Mouse (Mus musculus): ENCODE data around the gene Hist1h2bb. TPM values are rescaled to one million over a fixed set of nuclear protein-coding genes. Genes with fewer than 3 reads are reported as not detected.
"Not testable (repeated sequence)": the region's sequence is repeated elsewhere in the genome, so short reads cannot be mapped to it uniquely, and the experiment has no call there.

Hist1h2bb gene
- polyA plus RNA-seq, 1 experiment = 160 TPM

- WGBS = 2% methylated on average over 34 of the region's 34 CpGs
- peaks cover 9% of the 10 kb centered on the region for H3K4me1 ChIP-seq (replicated peaks; ENCODE audit: control insufficient read depth, insufficient read depth, low read length)
- peak within 1 kb of the TSS; percentile 94 for H3K27ac ChIP-seq (ENCODE audit: control insufficient read depth, insufficient read depth, low read length)
- peak within 1 kb of the TSS; percentile 74 for H3K4me3 ChIP-seq (ENCODE audit: control insufficient read depth, insufficient read depth, low read length)
- TF ChIP-seq POLR2A (IDR thresholded peaks at IDR 0.05; ENCODE audit: control insufficient read depth, extremely low read depth, insufficient read depth, low read length, poor library complexity) (peak; percentile 89; the same call in 1 of the 2 replicates), CTCF (IDR thresholded peaks at IDR 0.05; ENCODE audit: borderline replicate concordance, control insufficient read depth, extremely low read depth, insufficient read depth, low read length, poor library complexity) (no peak)
- H3K27me3 ChIP-seq (ENCODE audit: control insufficient read depth, insufficient read depth, low read length) = no peaks in the 10 kb centered on the region
- no peaks in the 10 kb centered on the region for H3K36me3 ChIP-seq (ENCODE audit: control insufficient read depth, insufficient read depth, low read length)
- DNase-seq = peak; percentile 87
These were observed 17.2 kb downstream of the Hist1h2bb start, which contains the start of gene Hist1h1a for GRCm38 (mm10) chr13:23763586-23764323. TSS of gene Hist1h1a (plus strand) at chr13:23763666.

DNA sequence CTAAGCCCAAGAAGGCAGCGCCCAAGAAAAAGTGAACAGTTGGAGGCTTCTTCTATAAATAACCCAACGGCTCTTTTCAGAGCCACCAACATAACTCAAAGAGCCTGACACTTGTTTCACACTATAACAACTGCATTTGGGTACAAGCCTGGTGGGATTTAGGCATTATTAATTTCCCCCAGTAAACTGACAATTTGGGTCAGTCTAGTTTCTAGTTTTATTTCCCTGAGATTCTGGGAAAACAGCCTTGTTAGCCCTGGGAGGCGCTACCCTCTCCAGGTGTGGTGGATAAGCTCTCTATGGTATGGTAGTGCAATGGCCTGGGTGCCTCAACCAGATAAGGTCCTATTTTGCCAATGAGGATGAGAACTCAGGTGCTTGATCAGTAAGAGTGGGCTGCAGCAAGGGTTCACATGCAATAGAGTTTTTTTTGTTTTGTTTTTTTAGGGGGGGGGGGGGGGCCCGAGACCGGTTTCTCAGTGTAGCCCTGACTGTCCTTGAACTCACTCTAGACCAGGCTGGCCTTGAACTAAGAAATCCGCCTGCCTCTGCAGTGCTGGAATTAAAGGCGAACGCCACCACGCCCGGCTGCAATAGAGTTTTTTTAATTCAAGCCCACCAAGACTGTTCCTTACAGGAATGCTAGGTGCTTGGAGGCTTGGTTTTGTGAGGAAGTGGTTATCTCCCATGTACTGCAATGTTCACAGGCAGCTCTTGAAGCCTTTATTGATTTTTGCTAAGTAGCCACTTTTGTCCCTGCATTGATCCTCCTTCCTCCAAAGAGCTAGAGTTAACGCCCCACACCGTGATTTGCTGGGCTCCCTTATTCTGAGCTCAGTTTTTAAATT is 18.0 kb downstream of the Hist1h2bb start:
- WGBS = 50% methylated on average over 12 of the region's 12 CpGs
- peak overlapping the region; percentile 94 for H3K27ac ChIP-seq (ENCODE audit: control insufficient read depth, insufficient read depth, low read length)

GRCm38 (mm10) chr13:23765172-23765513 is 18.6 kb downstream of the Hist1h2bb start:
- Histone ChIP-seq H3K4me1 (replicated peaks; ENCODE audit: control insufficient read depth, insufficient read depth, low read length) (peaks cover 9% of the 10 kb centered on the region), H3K27ac (ENCODE audit: control insufficient read depth, insufficient read depth, low read length) (no peak overlapping the region), H3K27me3 (ENCODE audit: control insufficient read depth, insufficient read depth, low read length) (no peaks in the 10 kb centered on the region), H3K36me3 (ENCODE audit: control insufficient read depth, insufficient read depth, low read length) (no peaks in the 10 kb centered on the region), H3K4me3 (ENCODE audit: control insufficient read depth, insufficient read depth, low read length) (no peak overlapping the region)
- no peak for DNase-seq
- no peak for TF ChIP-seq CTCF (IDR thresholded peaks at IDR 0.05; ENCODE audit: borderline replicate concordance, control insufficient read depth, extremely low read depth, insufficient read depth, low read length, poor library complexity)
- TF ChIP-seq POLR2A (IDR thresholded peaks at IDR 0.05; ENCODE audit: control insufficient read depth, extremely low read depth, insufficient read depth, low read length, poor library complexity) = no peak
- 50% methylated on average over 1 of the region's 1 CpGs for WGBS

More for the DNA sequence above, 18.0 kb downstream of the Hist1h2bb start:
- no peak for DNase-seq
- H3K36me3 ChIP-seq (ENCODE audit: control insufficient read depth, insufficient read depth, low read length) = no peaks in the 10 kb centered on the region
- peak overlapping the region; percentile 74 for H3K4me3 ChIP-seq (ENCODE audit: control insufficient read depth, insufficient read depth, low read length)
- H3K27me3 ChIP-seq (ENCODE audit: control insufficient read depth, insufficient read depth, low read length) = no peaks in the 10 kb centered on the region
- TF ChIP-seq CTCF (IDR thresholded peaks at IDR 0.05; ENCODE audit: borderline replicate concordance, control insufficient read depth, extremely low read depth, insufficient read depth, low read length, poor library complexity) (no peak), POLR2A (IDR thresholded peaks at IDR 0.05; ENCODE audit: control insufficient read depth, extremely low read depth, insufficient read depth, low read length, poor library complexity) (no peak)
- peaks cover 9% of the 10 kb centered on the region for H3K4me1 ChIP-seq (replicated peaks; ENCODE audit: control insufficient read depth, insufficient read depth, low read length)

GRCm38 (mm10) chr13:23766772-23767171 is 20.2 kb downstream of the Hist1h2bb start:
- no peak for DNase-seq
- no peak for TF ChIP-seq CTCF (IDR thresholded peaks at IDR 0.05; ENCODE audit: borderline replicate concordance, control insufficient read depth, extremely low read depth, insufficient read depth, low read length, poor library complexity)
- TF ChIP-seq POLR2A (IDR thresholded peaks at IDR 0.05; ENCODE audit: control insufficient read depth, extremely low read depth, insufficient read depth, low read length, poor library complexity) = no peak
- H3K4me3 ChIP-seq (ENCODE audit: control insufficient read depth, insufficient read depth, low read length) = no peak overlapping the region
- peaks cover 9% of the 10 kb centered on the region for H3K4me1 ChIP-seq (replicated peaks; ENCODE audit: control insufficient read depth, insufficient read depth, low read length)
- no peaks in the 10 kb centered on the region for H3K27me3 ChIP-seq (ENCODE audit: control insufficient read depth, insufficient read depth, low read length)
- H3K27ac ChIP-seq (ENCODE audit: control insufficient read depth, insufficient read depth, low read length) = no peak overlapping the region
- no peaks in the 10 kb centered on the region for H3K36me3 ChIP-seq (ENCODE audit: control insufficient read depth, insufficient read depth, low read length)

- WGBS = 19% methylated on average over 5 of the region's 5 CpGs
- Histone ChIP-seq H3K4me1 (replicated peaks; ENCODE audit: control insufficient read depth, insufficient read depth, low read length) (peaks cover 7% of the 10 kb centered on the region), H3K27ac (ENCODE audit: control insufficient read depth, insufficient read depth, low read length) (no peak overlapping the region), H3K4me3 (ENCODE audit: control insufficient read depth, insufficient read depth, low read length) (no peak overlapping the region), H3K27me3 (ENCODE audit: control insufficient read depth, insufficient read depth, low read length) (no peaks in the 10 kb centered on the region), H3K36me3 (ENCODE audit: control insufficient read depth, insufficient read depth, low read length) (no peaks in the 10 kb centered on the region)
- no peak for DNase-seq
- TF ChIP-seq CTCF (IDR thresholded peaks at IDR 0.05; ENCODE audit: borderline replicate concordance, control insufficient read depth, extremely low read depth, insufficient read depth, low read length, poor library complexity) (no peak), POLR2A (IDR thresholded peaks at IDR 0.05; ENCODE audit: control insufficient read depth, extremely low read depth, insufficient read depth, low read length, poor library complexity) (no peak)
These were observed 22.4 kb downstream of the Hist1h2bb start for GRCm38 (mm10) chr13:23768834-23769397.

- not testable (repeated sequence) for H3K27ac ChIP-seq (ENCODE audit: control insufficient read depth, insufficient read depth, low read length); H3K4me3 ChIP-seq (ENCODE audit: control insufficient read depth, insufficient read depth, low read length); DNase-seq; H3K4me1 ChIP-seq (replicated peaks; ENCODE audit: control insufficient read depth, insufficient read depth, low read length); H3K27me3 ChIP-seq (ENCODE audit: control insufficient read depth, insufficient read depth, low read length); H3K36me3 ChIP-seq (ENCODE audit: control insufficient read depth, insufficient read depth, low read length)
- whole genome bisulfite sequencing = 94% methylated on average over 2 of the region's 2 CpGs
These were observed 23.1 kb downstream of the Hist1h2bb start, which contains the start of gene Trim38 for GRCm38 (mm10) chr13:23769613-23770012. TSS of gene Trim38 (plus strand) at chr13:23769913.
